Comparison of ENCODE assay signal across 12 mouse cellular contexts in the genomic region with DNA sequence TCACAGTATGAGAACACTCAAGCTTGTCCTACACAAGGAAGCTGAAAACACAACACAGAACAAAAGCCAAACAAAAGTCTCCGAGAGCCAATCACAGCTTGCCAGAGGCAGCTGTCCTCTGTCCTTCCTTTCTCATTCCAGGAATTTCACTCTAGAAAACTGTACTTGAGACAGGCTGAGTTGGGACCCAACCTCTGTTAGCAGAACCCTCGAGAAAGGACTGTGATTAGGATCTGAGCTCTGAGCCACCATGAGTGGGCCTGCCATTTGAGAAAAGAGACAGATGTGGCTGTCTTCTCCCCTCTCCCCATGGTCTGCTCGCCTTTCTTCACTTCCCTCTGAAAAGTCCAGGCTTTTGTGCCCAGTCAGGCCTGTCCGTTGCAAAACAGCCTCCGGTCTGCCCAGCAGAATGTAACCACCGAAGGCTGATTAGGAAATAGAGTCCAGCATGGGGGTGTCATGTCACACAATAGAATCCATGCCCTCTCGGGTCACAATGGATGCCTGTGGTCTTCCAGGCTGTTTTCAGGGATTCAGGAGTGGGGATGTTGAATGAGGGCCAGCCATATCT. TPM values are rescaled to one million over a fixed set of nuclear protein-coding genes. Genes with fewer than 3 reads are reported as not detected.
A peak's percentile ranks its signal among the peaks of the same experiment; 100 is the strongest.
DNase-seq lines count a peak whose midpoint lies in the region; ATAC-seq and TF ChIP-seq lines count a peak whose summit lies in the region.
"Had no signal": no experiment of that assay in that cellular context is flagged by ENCODE, and none has a peak within 500 bp of the region (broad histone marks: within the 10 kb centered on the region; RNA-seq: fewer than 3 reads in every experiment).

No protein-coding gene starts in this region.

- no peaks in the 10 kb centered on the region for H3K9me3 ChIP-seq in kidney, postnatal 0 days (replicated peaks; ENCODE audit: low read length)
- H3K9me3 ChIP-seq in forebrain, embryonic 14.5 days (replicated peaks; ENCODE audit: control insufficient read depth, low read length), result no peaks in the 10 kb centered on the region
- H3K9me3 ChIP-seq: liver, embryonic 13.5 days; neural tube, embryonic 12.5 days had no signal

- no peak overlapping the region for H3K4me3 ChIP-seq in kidney, postnatal 0 days (replicated peaks; ENCODE audit: low read depth, low read length)
- H3K4me3 ChIP-seq in forebrain, embryonic 14.5 days (ENCODE audit: low read depth, low read length), result no peak overlapping the region
- H3K4me3 ChIP-seq: gastrocnemius, adult 2 months; liver, embryonic 13.5 days; neural tube, embryonic 12.5 days had no signal

- peaks cover 5% of the 10 kb centered on the region for H3K4me1 ChIP-seq in kidney, postnatal 0 days (replicated peaks; ENCODE audit: insufficient read depth, low read length)
- H3K4me1 ChIP-seq in forebrain, embryonic 14.5 days (ENCODE audit: control insufficient read depth, insufficient read depth, low read length), result peaks cover 9% of the 10 kb centered on the region; the same call in 1 of the 2 replicates
- H3K4me1 ChIP-seq: liver, embryonic 13.5 days; neural tube, embryonic 12.5 days had no signal

- WGBS in kidney, postnatal 0 days, result 33% methylated on average over 7 of the region's 7 CpGs
- WGBS in forebrain, embryonic 14.5 days, result 19% methylated on average over 7 of the region's 7 CpGs

- H3K27me3 ChIP-seq in kidney, postnatal 0 days (ENCODE audit: insufficient read depth, low read length), result no peaks in the 10 kb centered on the region
- H3K27me3 ChIP-seq in forebrain, embryonic 14.5 days (replicated peaks; ENCODE audit: control insufficient read depth, insufficient read depth, low read length), result no peaks in the 10 kb centered on the region
- H3K27me3 ChIP-seq: liver, embryonic 13.5 days; neural tube, embryonic 12.5 days had no signal

- TF ChIP-seq CTCF in kidney, postnatal 0 days (IDR thresholded peaks at IDR 0.05; ENCODE audit: low read depth), result no peak

- ATAC-seq in kidney, postnatal 0 days (replicated peaks; ENCODE audit: low FRiP score, low read depth), result peak; percentile 36
- no peak for ATAC-seq in forebrain, embryonic 14.5 days
- ATAC-seq in inflammation-experienced regulatory T-cells, adult 6 months, result no peak

- H3K36me3 ChIP-seq in kidney, postnatal 0 days (ENCODE audit: insufficient read depth, low read length), result no peaks in the 10 kb centered on the region
- no peaks in the 10 kb centered on the region for H3K36me3 ChIP-seq in forebrain, embryonic 14.5 days (ENCODE audit: control insufficient read depth, insufficient read depth, low read length)
- H3K36me3 ChIP-seq: liver, embryonic 13.5 days; neural tube, embryonic 12.5 days had no signal

- peak overlapping the region; percentile 67 for H3K27ac ChIP-seq in kidney, postnatal 0 days
- peak overlapping the region; percentile 23; the same call in 1 of the 2 replicates for H3K27ac ChIP-seq in forebrain, embryonic 14.5 days (ENCODE audit: low read depth, low read length)
- H3K27ac ChIP-seq: gastrocnemius, adult 2 months; liver, embryonic 13.5 days; neural tube, embryonic 12.5 days had no signal

- peak; percentile 20 for DNase-seq in adrenal gland, adult 2 months
- no peak for DNase-seq in adrenal gland, adult 8-10 months
- DNase-seq in kidney, postnatal 0 days (ENCODE audit: low spot score), result peak; percentile 77
- no peak for DNase-seq in kidney, adult 9 months
- no peak for DNase-seq in forebrain, embryonic 14.5 days (ENCODE audit: low spot score)
- peak; percentile 57 to 75 for DNase-seq in lung, postnatal 4 days
- DNase-seq in urinary bladder, adult 18-20 months (ENCODE audit: low spot score in 2 of 2), result no peak
- DNase-seq: gastrocnemius, adult 2 months; liver, embryonic 13.5 days had no signal

- H3K9ac ChIP-seq in kidney, postnatal 0 days (ENCODE audit: low read depth, low read length), result no peak overlapping the region
- no peak overlapping the region for H3K9ac ChIP-seq in forebrain, embryonic 14.5 days (ENCODE audit: low read length)
- H3K9ac ChIP-seq: liver, embryonic 13.5 days; neural tube, embryonic 12.5 days had no signal

- no peak overlapping the region for H3K4me2 ChIP-seq in kidney, postnatal 0 days (ENCODE audit: low read length)
- H3K4me2 ChIP-seq in forebrain, embryonic 14.5 days (ENCODE audit: low read length), result no peak overlapping the region
- H3K4me2 ChIP-seq: liver, embryonic 13.5 days; neural tube, embryonic 12.5 days had no signal

RNA-seq across cellular contexts. Expression of gene Shroom3, which starts 24.8 kb away (rescaled TPM):
- 1 to 10 TPM; 6.4 to 7.8 TPM for total RNA-seq in adrenal gland, adult 2 months (2021)
- 3.8 and 5.1 TPM in 2 replicates for polyA plus RNA-seq in adrenal gland, adult 2 months (2012; rRNA removed)
- 10 to 100 TPM in 3 of 4 experiments, 1 to 10 TPM in 1; 9.0 to 12.4 (median 10.8) TPM for total RNA-seq in adrenal gland, adult 8-10 months (2022)
- 5.5 and 6.7 TPM in 2 replicates for polyA plus RNA-seq in kidney, postnatal 0 days (2015; fragmentation: Nextera tagmentation; extraction: Ambion mirVana)
- polyA plus RNA-seq in forebrain, embryonic 14.5 days (2014; fragmentation: Nextera tagmentation; extraction: Ambion mirVana), result 1.6 and 2.0 TPM in 2 replicates
- under 1 TPM in 1 of 3 experiments, not detected in 2; 0.05 TPM for polyA plus RNA-seq in inflammation-experienced regulatory T-cells, adult 6 months (2017; shearing (Covaris generic))
- total RNA-seq: MEL had no signal

RNA-seq across cellular contexts. Expression of gene Ccdc158, which starts 32.9 kb away (rescaled TPM):
- under 1 TPM; 0.26 to 0.31 TPM for total RNA-seq in adrenal gland, adult 2 months (2021)
- 0.04 and 0.11 TPM in 2 replicates for polyA plus RNA-seq in adrenal gland, adult 2 months (2012; rRNA removed)
- under 1 TPM; 0.26 to 0.71 (median 0.55) TPM for total RNA-seq in adrenal gland, adult 8-10 months (2022)
- polyA plus RNA-seq in kidney, postnatal 0 days (2015; fragmentation: Nextera tagmentation; extraction: Ambion mirVana), result 1.1 TPM in 2 replicates
- polyA plus RNA-seq in forebrain, embryonic 14.5 days (2014; fragmentation: Nextera tagmentation; extraction: Ambion mirVana), result 0.37 and 0.58 TPM in 2 replicates
- not detected for polyA plus RNA-seq in inflammation-experienced regulatory T-cells, adult 6 months (2017; shearing (Covaris generic))
- total RNA-seq: MEL had no signal

Comparison
In these comparisons a context has a peak if more than half of its experiments do, and no peak if none do; other contexts are left out.
1. DNase-seq: peak in adrenal gland, adult 2 months (single experiment), kidney, postnatal 0 days (single experiment) and lung, postnatal 4 days (2 of 2); none in adrenal gland, adult 8-10 months (single experiment), kidney, adult 9 months (single experiment), forebrain, embryonic 14.5 days (single experiment) and urinary bladder, adult 18-20 months (0 of 2).